Mouse (Mus musculus) midbrain, embryonic 15.5 days (tissue): ENCODE data around the gene Gm43302. TPM values are rescaled to one million over a fixed set of nuclear protein-coding genes. Genes with fewer than 3 reads are reported as not detected.

ENCODE experiments used
- ATAC-seq: fragments of 200-750 bp; cut with Nextera tagmentation; replicated peaks from 2 replicates; pipeline ENCODE4 v1.8.0; 2017; ENCODE audit warnings: moderate TSS enrichment
- H3K27ac ChIP-seq: fragments of 300-500 bp; sonication (generic); 2 replicates; pipeline ENCODE4 v1.5.1; 2015; ENCODE audit warnings: mild to moderate bottlenecking, inconsistent platforms
- H3K27me3 ChIP-seq: fragments of 300-500 bp; sonication (generic); replicated peaks from 2 replicates; pipeline ENCODE4 v1.6.1; 2015; ENCODE audit warnings: inconsistent platforms
- H3K36me3 ChIP-seq: fragments of 300-500 bp; sonication (generic); replicated peaks from 2 replicates; pipeline ENCODE4 v1.6.1; 2015; ENCODE audit warnings: inconsistent platforms
- H3K4me1 ChIP-seq: fragments of 300-500 bp; sonication (generic); 2 replicates; pipeline ENCODE4 v1.6.1; 2015; ENCODE audit warnings: inconsistent platforms
- H3K4me2 ChIP-seq: fragments of 300-500 bp; sonication (generic); 2 replicates; pipeline ENCODE4 v1.6.1; 2015; ENCODE audit warnings: inconsistent platforms, mild to moderate bottlenecking, moderate library complexity
- H3K4me3 ChIP-seq: fragments of 300-500 bp; sonication (generic); 2 replicates; pipeline ENCODE4 v1.5.1; 2015; ENCODE audit warnings: mild to moderate bottlenecking, inconsistent platforms
- H3K9ac ChIP-seq: fragments of 300-500 bp; sonication (generic); 2 replicates; pipeline ENCODE4 v1.6.1; 2015; ENCODE audit warnings: mild to moderate bottlenecking, inconsistent platforms
- H3K9me3 ChIP-seq: fragments of 300-500 bp; sonication (generic); 2 replicates; pipeline ENCODE4 v1.6.1; 2016; ENCODE audit warnings: inconsistent platforms
- polyA plus RNA-seq: library from polyadenylated mRNA; unstranded; fragments of >200 nt; fragmentation: Nextera tagmentation; extraction: Ambion mirVana; gene quantifications from 2 replicates; pipeline ENCODE4 v1.2.1, GENCODE M21; 2015

The Gm43302 gene
- polyA plus RNA-seq, 1 experiment from 2014 or later: 0.70 TPM

DNA sequence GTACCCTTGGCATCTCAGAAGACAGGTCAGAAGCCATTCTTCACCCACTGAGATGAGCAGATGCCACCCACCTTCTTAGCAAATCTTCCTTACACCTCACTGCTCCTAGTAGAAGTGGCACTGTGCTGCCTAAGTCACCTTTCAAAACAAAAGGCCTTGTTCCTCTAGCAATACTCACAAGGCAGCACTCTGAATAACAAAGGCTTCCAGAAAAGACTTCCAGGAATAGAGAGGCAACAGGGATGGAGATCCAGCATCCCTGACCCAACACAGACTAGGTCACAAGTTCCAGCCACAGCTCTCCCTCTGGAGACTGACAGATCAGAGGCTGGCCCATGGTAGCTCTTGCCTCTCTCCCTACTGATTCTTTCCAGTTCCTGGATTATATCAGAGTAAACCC is 112.0 kb downstream of the Gm43302 start:
- Histone ChIP-seq H3K4me1 (no peaks in the 10 kb centered on the region), H3K9ac (no peak overlapping the region), H3K36me3 (no peaks in the 10 kb centered on the region), H3K4me3 (no peak overlapping the region), H3K27ac (no peak overlapping the region), H3K27me3 (no peaks in the 10 kb centered on the region), H3K9me3 (no peaks in the 10 kb centered on the region), H3K4me2 (no peak overlapping the region)
- ATAC-seq: no peak

Other genes starting within 250 kb of the Gm43302 start
- 1.6 and 2.1 TPM in 2 replicates for gene Gbp9, start 154.2 kb downstream of the Gm43302 start, polyA plus RNA-seq
- 0.43 and 1.0 TPM in 2 replicates for gene Gbp8, start 154.2 kb downstream of the Gm43302 start, polyA plus RNA-seq
- gene Gbp4, start 154.1 kb downstream of the Gm43302 start, polyA plus RNA-seq: 1.6 and 1.8 TPM in 2 replicates
- gene Gbp10, start 54.2 kb downstream of the Gm43302 start, polyA plus RNA-seq: 1.7 and 2.0 TPM in 2 replicates
- 2.0 and 3.5 TPM in 2 replicates for gene Gbp6, start within 50 bp of the Gm43302 start, polyA plus RNA-seq
- gene Lrrc8b, start 122.1 kb upstream of the Gm43302 start, polyA plus RNA-seq: 17.7 and 18.0 TPM in 2 replicates
- 13.2 and 13.6 TPM in 2 replicates for gene Lrrc8c, start 225.7 kb upstream of the Gm43302 start, polyA plus RNA-seq